Mouse (Mus musculus): ENCODE results near the gene Ccdc172.
A peak's percentile ranks its signal among the peaks of the same experiment; 100 is the strongest.

- TF ChIP-seq CTCF (IDR thresholded peaks at IDR 0.05): no peak; the same call in none of the 2 replicates
- TF ChIP-seq POLR2A (IDR thresholded peaks at IDR 0.05; ENCODE audit: insufficient read depth, low read depth, low read length): no peak
- 0 out of 2 replicates have a peak, but pooled peaks have one; percentile 26 for TF ChIP-seq EP300 (IDR thresholded peaks at IDR 0.05; ENCODE audit: insufficient read depth, low read depth, low read length)
Measured at GRCm38 (mm10) chr19:58469421-58469820, 42.4 kb upstream of the Ccdc172 start.
